Mouse (Mus musculus) G1E (cell line): Measurements from ENCODE around the gene Spaca7. TPM values are rescaled to one million over a fixed set of nuclear protein-coding genes. Genes with fewer than 3 reads are reported as not detected.

Experiments used
- ATAC-seq: 2 replicates; pipeline ENCODE4 v1.8.0; 2016; ENCODE audit warnings: mild to moderate bottlenecking; ENCODE audit not compliant: insufficient number of reproducible peaks, poor library complexity, low FRiP score, severe bottlenecking; ENCODE audit errors: extremely low read depth
- DNase-seq: peaks from one replicate; pipeline ENCODE4 v3.0.0; 2012; ENCODE audit warnings: low spot score
- H3K27me3 ChIP-seq: 2 replicates; pipeline ENCODE4 v1.6.1; 2012; ENCODE audit warnings: mild to moderate bottlenecking, low read length, inconsistent platforms; ENCODE audit not compliant: insufficient read depth
- H3K36me3 ChIP-seq: replicated peaks from 2 replicates; pipeline ENCODE3; 2012; ENCODE audit warnings: mild to moderate bottlenecking, inconsistent platforms
- H3K4me1 ChIP-seq: 2 replicates; pipeline ENCODE4 v1.6.1; 2012; ENCODE audit warnings: low read depth, low read length, inconsistent platforms, mixed read lengths; ENCODE audit not compliant: insufficient read depth
- H3K4me3 ChIP-seq: 2 replicates; pipeline ENCODE4 v1.5.1; 2012; ENCODE audit warnings: low read depth, mild to moderate bottlenecking, inconsistent platforms, low read length, moderate library complexity, mixed read lengths
- H3K9me3 ChIP-seq: replicated peaks from 2 replicates; pipeline ENCODE4 v1.6.1; 2012; ENCODE audit warnings: inconsistent platforms
- CTCF ChIP-seq: IDR thresholded peaks from 2 replicates; pipeline ENCODE4 v1.5.1; 2012; ENCODE audit warnings: low read depth, low read length, inconsistent platforms, mixed read lengths
- GATA1 ChIP-seq: IDR thresholded peaks from 2 replicates; pipeline ENCODE4 v1.6.1; 2012; ENCODE audit warnings: borderline replicate concordance, low read length, inconsistent platforms, mixed read lengths
- GATA2 ChIP-seq: IDR thresholded peaks from 2 replicates; pipeline ENCODE4 v1.6.1; 2012; ENCODE audit warnings: low read depth, low read length, inconsistent platforms, borderline replicate concordance
- POLR2AphosphoS5 ChIP-seq: IDR thresholded peaks from 2 replicates; pipeline ENCODE4 v1.6.1; 2012; ENCODE audit warnings: low read depth, low read length, inconsistent platforms; ENCODE audit not compliant: insufficient replicate concordance
- TAL1 ChIP-seq: conservative IDR thresholded peaks from 2 replicates; pipeline ENCODE4 v1.6.1; 2012; ENCODE audit warnings: low read depth, low read length, inconsistent platforms, mixed read lengths
- polyA plus RNA-seq: library from polyadenylated mRNA; stranded (reverse); fragments of >175 nt; gene quantifications from 2 replicates; pipeline ENCODE4 v1.2.3, GENCODE M21; 2012
- total RNA-seq, 2 experiments: library from RNA; stranded (forward) in 1 of 2; stranded (reverse) in 1 of 2; fragments of 200-1000 nt in 1 of 2; fragments of >200 nt in 1 of 2; fragmentation: Nextera tagmentation in 1 of 2; gene quantifications; 2 replicates each; pipeline ENCODE4 v1.2.3; 2014 to 2017

Gene Spaca7
- total RNA-seq (2014; fragmentation: Nextera tagmentation), result not detected in 2 replicates
- not detected in 2 replicates for total RNA-seq (2017)
- polyA plus RNA-seq, result not detected in 2 replicates

GRCm38 (mm10) chr8:12572814-12573534 is at the start of gene Spaca7:
Spaca7 (plus strand) TSS chr8:12573029.
- H3K27me3 ChIP-seq, result no peaks in the 10 kb centered on the region; the same call in 1 of the 2 replicates
- ATAC-seq (no peak), DNase-seq (no peak)
- no peaks in the 10 kb centered on the region for H3K4me1 ChIP-seq
- H3K36me3 ChIP-seq, result no peaks in the 10 kb centered on the region
- no peak within 1 kb of the TSS for H3K4me3 ChIP-seq
- no peaks in the 10 kb centered on the region for H3K9me3 ChIP-seq
- no peak for TF ChIP-seq TAL1
- TF ChIP-seq CTCF, result no peak

- H3K4me3 ChIP-seq, result no peak overlapping the region
- H3K27me3 ChIP-seq, result no peaks in the 10 kb centered on the region
- no peak for TF ChIP-seq CTCF
- ATAC-seq (no peak), DNase-seq (no peak)
- H3K4me1 ChIP-seq, result no peaks in the 10 kb centered on the region
- no peaks in the 10 kb centered on the region for H3K9me3 ChIP-seq
- no peaks in the 10 kb centered on the region for H3K36me3 ChIP-seq
Observed at GRCm38 (mm10) chr8:12524279-12524678, 48.5 kb upstream of the Spaca7 start.

GRCm38 (mm10) chr8:12528659-12529058 is 44.2 kb upstream of the Spaca7 start:
- Histone ChIP-seq H3K4me3 (no peak overlapping the region), H3K27me3 (no peaks in the 10 kb centered on the region), H3K36me3 (no peaks in the 10 kb centered on the region), H3K4me1 (no peaks in the 10 kb centered on the region), H3K9me3 (no peaks in the 10 kb centered on the region)
- TF ChIP-seq POLR2AphosphoS5 (no peak), CTCF (no peak), TAL1 (no peak), GATA2 (no peak), GATA1 (no peak)
- DNase-seq (no peak), ATAC-seq (no peak)

GRCm38 (mm10) chr8:12535617-12536016 is 37.2 kb upstream of the Spaca7 start:
- no peak for DNase-seq
- H3K4me1 ChIP-seq, result no peaks in the 10 kb centered on the region
- no peaks in the 10 kb centered on the region for H3K9me3 ChIP-seq
- ATAC-seq, result no peak
- H3K27me3 ChIP-seq, result 0 out of 2 replicates have a peak, but pooled peaks cover 4% of the 10 kb centered on the region
- no peaks in the 10 kb centered on the region for H3K36me3 ChIP-seq
- H3K4me3 ChIP-seq, result no peak overlapping the region
- TF ChIP-seq GATA2 (no peak), TAL1 (no peak), POLR2AphosphoS5 (no peak), GATA1 (no peak), CTCF (no peak)

GRCm38 (mm10) chr8:12536306-12536705 is 36.5 kb upstream of the Spaca7 start:
- Histone ChIP-seq H3K9me3 (no peaks in the 10 kb centered on the region), H3K4me3 (no peak overlapping the region), H3K36me3 (no peaks in the 10 kb centered on the region), H3K4me1 (no peaks in the 10 kb centered on the region), H3K27me3 (0 out of 2 replicates have a peak, but pooled peaks cover 4% of the 10 kb centered on the region)
- TF ChIP-seq GATA1, result no peak
- no peak for TF ChIP-seq POLR2AphosphoS5
- TF ChIP-seq GATA2, result no peak
- no peak for TF ChIP-seq TAL1
- no peak for TF ChIP-seq CTCF
- no peak for ATAC-seq
- DNase-seq, result no peak

GRCm38 (mm10) chr8:12545236-12545635 is 27.6 kb upstream of the Spaca7 start:
- DNase-seq, result no peak
- no peaks in the 10 kb centered on the region for H3K9me3 ChIP-seq
- no peaks in the 10 kb centered on the region for H3K36me3 ChIP-seq
- no peaks in the 10 kb centered on the region for H3K4me1 ChIP-seq
- peaks cover 3% of the 10 kb centered on the region; the same call in 1 of the 2 replicates for H3K27me3 ChIP-seq
- ATAC-seq, result no peak
- no peak overlapping the region for H3K4me3 ChIP-seq
- no peak for TF ChIP-seq POLR2AphosphoS5
- TF ChIP-seq TAL1, result no peak
- no peak for TF ChIP-seq CTCF
- TF ChIP-seq GATA1, result no peak
- TF ChIP-seq GATA2, result no peak
